Mouse (Mus musculus): ENCODE results near the gene Aloxe3.

The Aloxe3 gene

GRCm38 (mm10) chr11:69094697-69095429, 30.8 kb upstream of the Aloxe3 start, which contains the start of gene Per1:
Gene Per1 (plus strand): TSS chr11:69095217.
- peak; percentile 99 to 100 for DNase-seq (ENCODE audit: low spot score in 2 of 2)

- DNase-seq (ENCODE audit: low spot score in 2 of 2) = peak; percentile 48 to 55
Measured at GRCm38 (mm10) chr11:69095511-69096231, 30.0 kb upstream of the Aloxe3 start.

GRCm38 (mm10) chr11:69096360-69096986, 29.2 kb upstream of the Aloxe3 start:
- no peak for DNase-seq (ENCODE audit: low spot score in 2 of 2)

- DNase-seq (ENCODE audit: low spot score in 2 of 2) = peak; percentile 92 to 93
Measured at GRCm38 (mm10) chr11:69096987-69097900, 28.5 kb upstream of the Aloxe3 start.

- peak; percentile 53 to 57 for DNase-seq (ENCODE audit: low spot score in 2 of 2)
Measured at GRCm38 (mm10) chr11:69098039-69098761, 27.5 kb upstream of the Aloxe3 start.

- DNase-seq (ENCODE audit: low spot score in 2 of 2) = peak; percentile 95 to 96
Measured at GRCm38 (mm10) chr11:69098762-69099091, 27.0 kb upstream of the Aloxe3 start.

- peak; percentile 42 to 52 for DNase-seq (ENCODE audit: low spot score in 2 of 2)
Measured at GRCm38 (mm10) chr11:69099177-69099914, 26.4 kb upstream of the Aloxe3 start.

- DNase-seq (ENCODE audit: low spot score in 2 of 2) = peak; percentile 93 to 94
Measured at GRCm38 (mm10) chr11:69099915-69100345, 25.8 kb upstream of the Aloxe3 start.

- no peak for DNase-seq (ENCODE audit: low spot score in 2 of 2)
Measured at GRCm38 (mm10) chr11:69100639-69101360, 24.9 kb upstream of the Aloxe3 start.

GRCm38 (mm10) chr11:69101604-69102402, 23.9 kb upstream of the Aloxe3 start:
- no peak for DNase-seq (ENCODE audit: low spot score in 2 of 2)

GRCm38 (mm10) chr11:69102403-69102725, 23.3 kb upstream of the Aloxe3 start:
- no peak for DNase-seq (ENCODE audit: low spot score in 2 of 2)

GRCm38 (mm10) chr11:69103121-69103520, 22.6 kb upstream of the Aloxe3 start:
- DNase-seq (ENCODE audit: low spot score in 2 of 2) = no peak

- no peak for DNase-seq (ENCODE audit: low spot score in 2 of 2)
Measured at GRCm38 (mm10) chr11:69103531-69104435, 21.9 kb upstream of the Aloxe3 start.

- DNase-seq (ENCODE audit: low spot score in 2 of 2) = no peak
Measured at GRCm38 (mm10) chr11:69104487-69104886, 21.2 kb upstream of the Aloxe3 start.

- DNase-seq (ENCODE audit: low spot score in 2 of 2) = no peak
Measured at GRCm38 (mm10) chr11:69105227-69105626, 20.5 kb upstream of the Aloxe3 start.

GRCm38 (mm10) chr11:69105796-69106195, 19.9 kb upstream of the Aloxe3 start:
- DNase-seq (ENCODE audit: low spot score in 2 of 2) = no peak

- no peak for DNase-seq (ENCODE audit: low spot score in 2 of 2)
Measured at GRCm38 (mm10) chr11:69106299-69106698, 19.4 kb upstream of the Aloxe3 start.

- DNase-seq (ENCODE audit: low spot score in 2 of 2) = no peak
Measured at GRCm38 (mm10) chr11:69106842-69107241, 18.9 kb upstream of the Aloxe3 start.
